Mouse (Mus musculus) embryonic facial prominence, embryonic 15.5 days (tissue): ENCODE measurements at regions not wholly inside any gene's neighbourhood (a gene's known extent, or its start where the extent isn't known, plus 50 kb on each side); places are given as distances from the start of the nearest gene placed in this dataset.

Experiments
- ATAC-seq: fragments of 200-750 bp; cut with Nextera tagmentation; 2 replicates; pipeline ENCODE4 v1.8.0; 2017; ENCODE audit warnings: low read depth, moderate TSS enrichment; ENCODE audit not compliant: insufficient number of reproducible peaks, low FRiP score, low TSS enrichment
- H3K27ac ChIP-seq: fragments of 300-500 bp; sonication (generic); replicated peaks from 2 replicates; pipeline ENCODE4 v1.5.1; 2015; ENCODE audit warnings: mild to moderate bottlenecking, inconsistent platforms
- H3K27me3 ChIP-seq: fragments of 300-500 bp; sonication (generic); 2 replicates; pipeline ENCODE4 v1.6.1; 2015; ENCODE audit warnings: inconsistent platforms
- H3K36me3 ChIP-seq: fragments of 300-500 bp; sonication (generic); 2 replicates; pipeline ENCODE4 v1.6.1; 2015; ENCODE audit warnings: mild to moderate bottlenecking, inconsistent platforms
- H3K4me1 ChIP-seq: fragments of 300-500 bp; sonication (generic); 2 replicates; pipeline ENCODE4 v1.6.1; 2015; ENCODE audit warnings: inconsistent platforms
- H3K4me2 ChIP-seq: fragments of 300-500 bp; sonication (generic); replicated peaks from 2 replicates; pipeline ENCODE4 v1.6.1; 2015; ENCODE audit warnings: mild to moderate bottlenecking, inconsistent platforms
- H3K4me3 ChIP-seq: fragments of 300-500 bp; sonication (generic); replicated peaks from 2 replicates; pipeline ENCODE4 v1.5.1; 2015; ENCODE audit warnings: mild to moderate bottlenecking, inconsistent platforms
- H3K9ac ChIP-seq: fragments of 300-500 bp; sonication (generic); 2 replicates; pipeline ENCODE4 v1.6.1; 2015; ENCODE audit warnings: inconsistent platforms
- H3K9me3 ChIP-seq: fragments of 300-500 bp; sonication (generic); replicated peaks from 2 replicates; pipeline ENCODE4 v1.6.1; 2016; ENCODE audit warnings: inconsistent platforms
- WGBS: fragments of 180-500 bp; shearing (Covaris S2); methylation state at CpG from one replicate; pipeline ENCODE4 v1.1.7; 2015; 5-methylcytosine and 5-hydroxymethylcytosine counted together

GRCm38 (mm10) chr9:50002695-50003094, 204.0 kb upstream of the Ncam1 start:
- Histone ChIP-seq H3K4me1 (peaks cover 18% of the 10 kb centered on the region), H3K36me3 (no peaks in the 10 kb centered on the region), H3K9me3 (no peaks in the 10 kb centered on the region), H3K9ac (no peak overlapping the region), H3K4me2 (no peak overlapping the region), H3K27ac (no peak overlapping the region), H3K4me3 (no peak overlapping the region), H3K27me3 (no peaks in the 10 kb centered on the region; the same call in 1 of the 2 replicates)
- no peak for ATAC-seq
- 67% methylated on average over 6 of the region's 6 CpGs for WGBS

GRCm38 (mm10) chr9:50000497-50001404, 202.0 kb upstream of the Ncam1 start:
- 59% methylated on average over 13 of the region's 13 CpGs for WGBS
- H3K4me2 ChIP-seq: no peak overlapping the region
- H3K9me3 ChIP-seq: no peaks in the 10 kb centered on the region
- H3K4me1 ChIP-seq: peaks cover 13% of the 10 kb centered on the region
- ATAC-seq: no peak
- no peak overlapping the region for H3K27ac ChIP-seq
- H3K9ac ChIP-seq: no peak overlapping the region
- no peaks in the 10 kb centered on the region for H3K36me3 ChIP-seq
- no peak overlapping the region for H3K4me3 ChIP-seq
- H3K27me3 ChIP-seq: no peaks in the 10 kb centered on the region; the same call in 1 of the 2 replicates

GRCm38 (mm10) chr9:49999970-50000369, 201.2 kb upstream of the Ncam1 start:
- Histone ChIP-seq H3K4me1 (peaks cover 9% of the 10 kb centered on the region), H3K9ac (no peak overlapping the region), H3K27ac (no peak overlapping the region), H3K4me2 (no peak overlapping the region), H3K27me3 (no peaks in the 10 kb centered on the region; the same call in 1 of the 2 replicates), H3K9me3 (no peaks in the 10 kb centered on the region), H3K36me3 (no peaks in the 10 kb centered on the region), H3K4me3 (no peak overlapping the region)
- no peak for ATAC-seq
- 71% methylated on average over 1 of the region's 1 CpGs for WGBS

- Histone ChIP-seq H3K27ac (no peak overlapping the region), H3K36me3 (no peaks in the 10 kb centered on the region), H3K4me1 (peaks cover 9% of the 10 kb centered on the region), H3K27me3 (no peaks in the 10 kb centered on the region; the same call in 1 of the 2 replicates), H3K4me2 (no peak overlapping the region), H3K9ac (no peak overlapping the region), H3K4me3 (no peak overlapping the region), H3K9me3 (no peaks in the 10 kb centered on the region)
- ATAC-seq: no peak
- WGBS: 48% methylated on average over 3 of the region's 3 CpGs
Observed at GRCm38 (mm10) chr9:49998101-49998500, 199.4 kb upstream of the Ncam1 start.

- WGBS: 44% methylated on average over 14 of the region's 14 CpGs
Observed at GRCm38 (mm10) chr9:49989464-49990271, 190.9 kb upstream of the Ncam1 start.

GRCm38 (mm10) chr9:49988064-49988463, 189.3 kb upstream of the Ncam1 start:
- no peaks in the 10 kb centered on the region for H3K36me3 ChIP-seq
- H3K27me3 ChIP-seq: no peaks in the 10 kb centered on the region
- no peak overlapping the region for H3K4me3 ChIP-seq
- no peak overlapping the region for H3K9ac ChIP-seq
- ATAC-seq: no peak
- H3K27ac ChIP-seq: no peak overlapping the region
- H3K4me1 ChIP-seq: peaks cover 12% of the 10 kb centered on the region
- H3K9me3 ChIP-seq: no peaks in the 10 kb centered on the region
- WGBS: 62% methylated on average over 5 of the region's 5 CpGs
- H3K4me2 ChIP-seq: no peak overlapping the region

More at GRCm38 (mm10) chr9:49989464-49990271, 190.9 kb upstream of the Ncam1 start:
- no peak overlapping the region for H3K9ac ChIP-seq
- peak overlapping the region; percentile 34; the same call in 1 of the 2 replicates for H3K27ac ChIP-seq
- no peak overlapping the region for H3K4me3 ChIP-seq
- peak; percentile 93 for ATAC-seq
- no peaks in the 10 kb centered on the region for H3K27me3 ChIP-seq
- peaks cover 12% of the 10 kb centered on the region for H3K4me1 ChIP-seq
- H3K4me2 ChIP-seq: peak overlapping the region; percentile 33
- H3K9me3 ChIP-seq: no peaks in the 10 kb centered on the region
- no peaks in the 10 kb centered on the region for H3K36me3 ChIP-seq

GRCm38 (mm10) chr9:49987481-49987880, 188.8 kb upstream of the Ncam1 start:
- H3K36me3 ChIP-seq: no peaks in the 10 kb centered on the region
- peaks cover 12% of the 10 kb centered on the region for H3K4me1 ChIP-seq
- no peak for ATAC-seq
- no peaks in the 10 kb centered on the region for H3K9me3 ChIP-seq
- no peak overlapping the region for H3K27ac ChIP-seq
- H3K4me3 ChIP-seq: no peak overlapping the region
- H3K9ac ChIP-seq: no peak overlapping the region
- H3K4me2 ChIP-seq: no peak overlapping the region
- H3K27me3 ChIP-seq: no peaks in the 10 kb centered on the region

- no peak overlapping the region for H3K4me2 ChIP-seq
- no peaks in the 10 kb centered on the region for H3K27me3 ChIP-seq
- peak overlapping the region; percentile 34; the same call in 1 of the 2 replicates for H3K27ac ChIP-seq
- no peak overlapping the region for H3K9ac ChIP-seq
- peaks cover 25% of the 10 kb centered on the region for H3K4me1 ChIP-seq
- WGBS: 43% methylated on average over 7 of the region's 7 CpGs
- no peaks in the 10 kb centered on the region for H3K36me3 ChIP-seq
- H3K4me3 ChIP-seq: no peak overlapping the region
- ATAC-seq: peak; percentile 76
- H3K9me3 ChIP-seq: no peaks in the 10 kb centered on the region
Observed at GRCm38 (mm10) chr9:49980344-49981207, 181.9 kb upstream of the Ncam1 start.

- 17% methylated on average over 11 of the region's 11 CpGs for WGBS
- peak overlapping the region; percentile 29 for H3K4me2 ChIP-seq
- peak overlapping the region; percentile 75 for H3K27ac ChIP-seq
- peak; percentile 69 for ATAC-seq
- no peak overlapping the region for H3K4me3 ChIP-seq
- no peak overlapping the region for H3K9ac ChIP-seq
- H3K36me3 ChIP-seq: no peaks in the 10 kb centered on the region
- no peaks in the 10 kb centered on the region for H3K9me3 ChIP-seq
- H3K4me1 ChIP-seq: peaks cover 24% of the 10 kb centered on the region
- H3K27me3 ChIP-seq: no peaks in the 10 kb centered on the region
Observed at GRCm38 (mm10) chr9:49975938-49976671, 177.4 kb upstream of the Ncam1 start.

GRCm38 (mm10) chr9:49973974-49974495, 175.3 kb upstream of the Ncam1 start:
- no peak overlapping the region for H3K27ac ChIP-seq
- H3K9ac ChIP-seq: no peak overlapping the region
- no peak overlapping the region for H3K4me2 ChIP-seq
- H3K27me3 ChIP-seq: no peaks in the 10 kb centered on the region
- no peak for ATAC-seq
- H3K9me3 ChIP-seq: no peaks in the 10 kb centered on the region
- peaks cover 14% of the 10 kb centered on the region for H3K4me1 ChIP-seq
- 88% methylated on average over 5 of the region's 5 CpGs for WGBS
- no peaks in the 10 kb centered on the region for H3K36me3 ChIP-seq
- no peak overlapping the region for H3K4me3 ChIP-seq
